Mouse (Mus musculus) lung, postnatal 0 days (tissue): ENCODE data around the gene Zfp524. TPM values are rescaled to one million over a fixed set of nuclear protein-coding genes. Genes with fewer than 3 reads are reported as not detected.

ENCODE experiments used
- ATAC-seq: fragments of 200-750 bp; cut with Nextera tagmentation; 2 replicates; pipeline ENCODE4 v1.8.0; 2017; ENCODE audit warnings: moderate library complexity
- DNase-seq: peaks from one replicate; pipeline ENCODE4 v3.0.0-alpha.2; 2016; ENCODE audit warnings: low spot score
- H3K27ac ChIP-seq: fragments of 300-500 bp; sonication (generic); 2 replicates; pipeline ENCODE4 v1.5.1; 2014; ENCODE audit warnings: antibody characterized with exemption, mild to moderate bottlenecking, low read length, mixed read lengths
- H3K27me3 ChIP-seq: fragments of 300-500 bp; sonication (generic); replicated peaks from 2 replicates; pipeline ENCODE4 v1.6.1; 2014; ENCODE audit warnings: low read length, mixed read lengths; ENCODE audit not compliant: insufficient read depth
- H3K36me3 ChIP-seq: fragments of 300-500 bp; sonication (generic); 2 replicates; pipeline ENCODE4 v1.6.1; 2014; ENCODE audit warnings: low read length, mixed read lengths; ENCODE audit not compliant: insufficient read depth
- H3K4me1 ChIP-seq: fragments of 300-500 bp; sonication (generic); 2 replicates; pipeline ENCODE4 v1.6.1; 2014; ENCODE audit warnings: antibody characterized with exemption, low read depth, low read length, mixed read lengths; ENCODE audit not compliant: insufficient read depth
- H3K4me2 ChIP-seq: fragments of 300-500 bp; sonication (generic); replicated peaks from 2 replicates; pipeline ENCODE4 v1.6.1; 2014; ENCODE audit warnings: low read depth, mild to moderate bottlenecking, low read length, moderate library complexity, mixed read lengths
- H3K4me3 ChIP-seq: fragments of 300-500 bp; sonication (generic); 2 replicates; pipeline ENCODE4 v1.5.1; 2014; ENCODE audit warnings: low read depth, low read length
- H3K9ac ChIP-seq: fragments of 300-500 bp; sonication (generic); replicated peaks from 2 replicates; pipeline ENCODE4 v1.6.1; 2014; ENCODE audit warnings: low read depth, mild to moderate bottlenecking
- H3K9me3 ChIP-seq: fragments of 300-500 bp; sonication (generic); 2 replicates; pipeline ENCODE4 v1.6.1; 2016; ENCODE audit warnings: low read length, mixed read lengths
- CTCF ChIP-seq: IDR thresholded peaks from 2 replicates; pipeline ENCODE4 v1.5.1; 2016; ENCODE audit warnings: antibody characterized with exemption, mild to moderate bottlenecking
- EP300 ChIP-seq: IDR thresholded peaks from 2 replicates; pipeline ENCODE4 v1.6.1; 2016; ENCODE audit warnings: antibody characterized with exemption, mild to moderate bottlenecking, control low read depth
- WGBS: fragments of 180-500 bp; shearing (Covaris S2); extraction: QIAGEN DNeasy Blood & Tissue Kit; methylation state at CpG from one replicate; pipeline ENCODE4 v1.1.7; 2014; 5-methylcytosine and 5-hydroxymethylcytosine counted together
- polyA plus RNA-seq: library from polyadenylated mRNA; unstranded; fragments of >200 nt; fragmentation: Nextera tagmentation; extraction: Ambion mirVana; gene quantifications from 2 replicates; pipeline ENCODE4 v1.2.1, GENCODE M21; 2015

The Zfp524 gene
- polyA plus RNA-seq, 1 experiment from 2014 or later: 22.4 TPM

- H3K27ac ChIP-seq: no peak overlapping the region
- no peak for ATAC-seq
These were observed 38.7 kb downstream of the Zfp524 start for GRCm38 (mm10) chr7:5052931-5053343.

GRCm38 (mm10) chr7:5053456-5054179 lies 39.4 kb downstream of the Zfp524 start:
- 12% methylated on average over 32 of the region's 32 CpGs for WGBS
- no peak for DNase-seq
- no peak for TF ChIP-seq CTCF
- no peak for TF ChIP-seq EP300
- no peaks in the 10 kb centered on the region for H3K36me3 ChIP-seq
- H3K9me3 ChIP-seq: no peaks in the 10 kb centered on the region
- H3K27ac ChIP-seq: no peak overlapping the region
- peak overlapping the region; percentile 38 for H3K4me2 ChIP-seq
- peak overlapping the region; percentile 19; the same call in 1 of the 2 replicates for H3K4me3 ChIP-seq
- H3K4me1 ChIP-seq: peaks cover 20% of the 10 kb centered on the region
- peaks cover 54% of the 10 kb centered on the region for H3K27me3 ChIP-seq
- H3K9ac ChIP-seq: no peak overlapping the region
- no peak for ATAC-seq

More at GRCm38 (mm10) chr7:5052931-5053343, 38.7 kb downstream of the Zfp524 start:
- H3K4me3 ChIP-seq: peak overlapping the region; percentile 25
- 4% methylated on average over 45 of the region's 45 CpGs for WGBS
- H3K27me3 ChIP-seq: peaks cover 50% of the 10 kb centered on the region
- H3K4me2 ChIP-seq: peak overlapping the region; percentile 94
- TF ChIP-seq CTCF: no peak
- no peak for TF ChIP-seq EP300
- 0 out of 2 replicates have a peak overlapping the region, but pooled peaks have one; percentile 12 for H3K9ac ChIP-seq
- DNase-seq: no peak
- no peaks in the 10 kb centered on the region for H3K9me3 ChIP-seq
- no peaks in the 10 kb centered on the region for H3K36me3 ChIP-seq
- H3K4me1 ChIP-seq: peaks cover 20% of the 10 kb centered on the region

- Histone ChIP-seq H3K27ac (no peak overlapping the region), H3K36me3 (no peaks in the 10 kb centered on the region), H3K4me2 (peak overlapping the region; percentile 49), H3K4me3 (peak overlapping the region; percentile 19; the same call in 1 of the 2 replicates), H3K9me3 (no peaks in the 10 kb centered on the region), H3K9ac (no peak overlapping the region; the same call in 1 of the 2 replicates), H3K4me1 (peaks cover 19% of the 10 kb centered on the region), H3K27me3 (peaks cover 54% of the 10 kb centered on the region)
- DNase-seq (no peak), ATAC-seq (no peak)
- WGBS: 3% methylated on average over 50 of the region's 55 CpGs
- no peak for TF ChIP-seq EP300
- no peak for TF ChIP-seq CTCF
These were observed 42.5 kb downstream of the Zfp524 start for GRCm38 (mm10) chr7:5056651-5057263.

GRCm38 (mm10) chr7:5057381-5057780 lies 43.2 kb downstream of the Zfp524 start:
- ATAC-seq: no peak
- no peak overlapping the region for H3K4me2 ChIP-seq
- TF ChIP-seq EP300 (no peak), CTCF (no peak)
- H3K9ac ChIP-seq: no peak overlapping the region; the same call in 1 of the 2 replicates
- no peak for DNase-seq
- no peaks in the 10 kb centered on the region for H3K9me3 ChIP-seq
- 25% methylated on average over 8 of the region's 8 CpGs for WGBS
- H3K4me3 ChIP-seq: no peak overlapping the region
- H3K27me3 ChIP-seq: peaks cover 54% of the 10 kb centered on the region
- no peaks in the 10 kb centered on the region for H3K36me3 ChIP-seq
- H3K4me1 ChIP-seq: peaks cover 14% of the 10 kb centered on the region
- H3K27ac ChIP-seq: no peak overlapping the region

- Histone ChIP-seq H3K27ac (no peak overlapping the region), H3K9ac (no peak overlapping the region), H3K9me3 (no peaks in the 10 kb centered on the region), H3K36me3 (no peaks in the 10 kb centered on the region), H3K4me1 (peaks cover 12% of the 10 kb centered on the region), H3K4me3 (no peak overlapping the region), H3K27me3 (peaks cover 54% of the 10 kb centered on the region), H3K4me2 (no peak overlapping the region)
- 32% methylated on average over 11 of the region's 11 CpGs for WGBS
- ATAC-seq (no peak), DNase-seq (peak; percentile 23)
- TF ChIP-seq EP300: no peak
- peak; percentile 30; the same call in 1 of the 2 replicates for TF ChIP-seq CTCF
These were observed 43.6 kb downstream of the Zfp524 start for GRCm38 (mm10) chr7:5057804-5058203.

GRCm38 (mm10) chr7:5058631-5059030 lies 44.4 kb downstream of the Zfp524 start:
- DNase-seq (no peak), ATAC-seq (no peak)
- no peak for TF ChIP-seq EP300
- TF ChIP-seq CTCF: no peak
- Histone ChIP-seq H3K9me3 (no peaks in the 10 kb centered on the region), H3K36me3 (no peaks in the 10 kb centered on the region), H3K4me2 (no peak overlapping the region), H3K4me3 (no peak overlapping the region), H3K27ac (no peak overlapping the region), H3K4me1 (peaks cover 13% of the 10 kb centered on the region; the same call in 1 of the 2 replicates), H3K27me3 (peaks cover 45% of the 10 kb centered on the region), H3K9ac (no peak overlapping the region)
- WGBS: 86% methylated on average over 1 of the region's 1 CpGs
